Mouse (Mus musculus) olfactory bulb, adult 2 months (tissue): ENCODE results near the gene Exoc2.

Experiments used
- CTCF ChIP-seq: fragments of 200-500 bp; IDR thresholded peaks from 2 replicates; pipeline ENCODE4 v1.5.1; 2012; ENCODE audit warnings: low read depth, mild to moderate bottlenecking, low read length, moderate library complexity; ENCODE audit not compliant: insufficient read depth
- POLR2A ChIP-seq: fragments of 200-500 bp; IDR thresholded peaks from 2 replicates; pipeline ENCODE4 v1.6.1; 2012; ENCODE audit warnings: mild to moderate bottlenecking, low read depth, low read length, moderate library complexity; ENCODE audit not compliant: insufficient read depth

GRCm38 (mm10) chr13:30971047-30971446 is 2.8 kb downstream of the Exoc2 start:
- TF ChIP-seq CTCF = no peak
- no peak for TF ChIP-seq POLR2A
